Mouse (Mus musculus): ENCODE data around the gene Aldh3b3.
"Not testable (repeated sequence)": the region's sequence is repeated elsewhere in the genome, so short reads cannot be mapped to it uniquely, and the experiment has no call there.

The Aldh3b3 gene

DNA sequence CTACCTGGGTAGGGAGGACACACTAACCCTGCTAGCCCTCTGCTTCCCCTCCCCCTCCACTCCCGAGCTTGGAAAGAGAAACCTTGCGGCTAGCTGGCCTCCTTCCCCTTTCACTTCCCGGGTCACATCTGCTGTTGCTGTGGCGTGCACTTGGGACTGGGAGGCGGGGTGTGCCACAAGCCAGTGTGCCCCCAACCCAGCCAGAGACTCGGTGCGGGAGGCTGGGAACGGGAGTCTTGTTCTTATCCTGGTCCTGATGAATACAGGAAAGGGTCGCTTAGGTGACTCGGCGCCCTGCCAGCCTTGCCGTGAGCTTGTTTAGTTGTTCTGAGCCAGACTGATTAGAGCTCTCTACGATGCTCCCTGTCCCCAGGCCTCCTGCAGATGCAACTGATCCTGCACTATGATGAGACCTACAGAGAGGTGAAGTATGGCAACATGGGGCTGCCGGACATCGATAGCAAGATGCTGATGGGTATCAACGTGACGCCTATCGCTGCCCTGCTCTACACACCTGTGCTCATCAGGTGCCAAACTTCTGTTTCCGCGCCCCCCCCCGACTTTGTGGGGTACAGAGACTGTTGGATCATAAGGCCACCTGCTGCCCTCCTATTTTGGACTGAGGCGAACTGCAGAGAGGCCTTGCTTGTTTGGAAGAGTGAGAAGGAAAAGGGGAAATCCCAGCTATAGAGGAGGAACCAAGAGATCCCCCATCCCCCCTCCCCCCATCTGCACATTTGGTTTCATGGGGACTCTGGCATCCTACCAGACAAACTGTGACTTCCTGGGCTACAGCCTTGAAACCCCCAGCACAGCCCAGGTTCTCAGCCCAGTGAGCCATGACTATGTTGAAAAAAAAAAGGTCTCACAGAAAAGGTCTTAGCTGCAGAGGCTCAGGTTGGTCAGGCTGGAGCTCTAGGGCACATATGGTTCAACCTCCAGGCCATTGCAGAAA lies 22.3 kb upstream of the Aldh3b3 start:
- peak; percentile 66 for DNase-seq

DNA sequence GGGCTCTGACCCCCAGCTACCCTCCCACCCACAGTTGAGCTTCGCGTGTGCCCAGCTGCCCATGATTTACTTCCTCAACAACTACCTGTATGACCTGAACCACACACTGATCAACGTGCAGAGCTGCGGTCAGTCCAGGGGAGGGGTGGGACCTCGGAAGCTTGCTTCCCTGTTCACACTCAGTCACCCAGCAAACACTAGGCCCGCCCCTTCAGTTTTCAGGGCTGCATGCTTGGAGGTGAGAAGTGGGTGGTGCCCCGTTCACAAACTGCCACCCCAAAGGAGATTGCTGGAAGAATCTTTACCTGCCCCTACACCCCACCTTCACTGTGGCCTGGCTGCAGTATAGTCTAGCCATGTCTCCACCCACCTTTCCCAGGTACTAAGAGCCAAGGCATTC lies 16.1 kb upstream of the Aldh3b3 start:
- DNase-seq, result no peak

GRCm38 (mm10) chr19:3942986-3943735 lies 15.3 kb upstream of the Aldh3b3 start:
- DNase-seq, result no peak

GRCm38 (mm10) chr19:3945872-3946564 lies 12.4 kb upstream of the Aldh3b3 start:
- no peak for DNase-seq

DNA sequence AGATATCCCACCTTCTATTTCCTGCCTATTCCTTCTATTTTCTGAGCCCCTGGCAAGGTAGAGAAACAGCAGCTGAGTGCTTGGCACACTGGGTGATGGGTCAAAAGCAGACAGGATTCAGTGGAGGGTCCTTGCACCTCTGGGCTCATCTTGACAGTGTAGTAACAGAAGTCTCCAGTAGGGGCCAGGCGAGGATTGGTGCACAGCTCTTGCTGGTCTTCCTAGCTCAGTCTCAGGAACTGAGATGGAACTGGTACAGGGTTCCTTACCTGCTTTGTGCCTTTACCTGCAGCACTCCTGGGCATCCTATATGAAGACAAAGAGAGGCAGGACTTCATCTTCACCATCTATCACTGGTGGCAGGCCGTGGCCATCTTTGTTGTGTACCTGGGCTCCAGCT lies 11.7 kb upstream of the Aldh3b3 start:
- no peak for DNase-seq

- no peak for DNase-seq
Measured at GRCm38 (mm10) chr19:3947813-3948212, 10.6 kb upstream of the Aldh3b3 start.

DNA sequence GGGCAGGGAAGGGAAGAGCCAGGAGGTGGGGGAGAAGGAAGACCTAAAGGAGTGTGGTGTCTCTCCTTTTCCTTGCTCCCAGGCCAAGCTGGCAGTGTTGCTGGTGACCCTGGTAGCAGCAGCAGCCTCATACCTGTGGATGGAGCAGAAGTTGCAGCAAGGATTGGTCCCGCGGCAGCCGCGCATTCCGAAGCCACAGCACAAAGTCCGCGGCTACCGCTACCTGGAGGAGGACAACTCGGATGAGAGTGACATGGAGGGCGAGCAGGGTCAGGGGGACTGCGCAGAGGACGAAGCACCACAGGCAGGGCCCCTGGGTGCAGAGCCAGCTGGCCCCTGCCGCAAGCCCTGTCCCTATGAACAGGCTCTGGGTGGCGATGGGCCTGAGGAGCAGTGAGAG lies 9.9 kb upstream of the Aldh3b3 start:
- no peak for DNase-seq

DNA sequence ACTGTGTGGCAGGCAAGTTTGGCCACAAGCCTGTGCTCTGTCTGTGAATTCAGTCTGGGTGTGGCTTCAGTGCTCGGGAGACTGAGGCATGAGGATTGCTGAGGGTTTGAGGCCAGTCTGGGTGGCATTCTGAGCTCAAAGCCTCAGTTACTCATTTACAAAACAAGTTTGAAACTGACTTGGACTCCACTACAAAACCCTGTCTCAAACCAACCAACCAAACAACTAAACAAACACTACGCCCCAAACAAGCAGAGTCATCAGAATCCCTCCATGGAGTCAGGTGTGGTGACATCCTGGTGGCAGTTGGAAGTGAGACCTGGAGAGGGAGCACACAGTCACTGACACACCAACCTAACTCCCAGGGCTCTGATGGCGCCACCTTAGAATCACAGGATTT lies 8.1 kb upstream of the Aldh3b3 start:
- no peak for DNase-seq

GRCm38 (mm10) chr19:3951461-3951860 lies 7.0 kb upstream of the Aldh3b3 start:
- no peak for DNase-seq

- DNase-seq, result no peak
Measured at GRCm38 (mm10) chr19:3952099-3952498, 6.3 kb upstream of the Aldh3b3 start.

GRCm38 (mm10) chr19:3955033-3955432 lies 3.4 kb upstream of the Aldh3b3 start:
- no peak for DNase-seq

DNA sequence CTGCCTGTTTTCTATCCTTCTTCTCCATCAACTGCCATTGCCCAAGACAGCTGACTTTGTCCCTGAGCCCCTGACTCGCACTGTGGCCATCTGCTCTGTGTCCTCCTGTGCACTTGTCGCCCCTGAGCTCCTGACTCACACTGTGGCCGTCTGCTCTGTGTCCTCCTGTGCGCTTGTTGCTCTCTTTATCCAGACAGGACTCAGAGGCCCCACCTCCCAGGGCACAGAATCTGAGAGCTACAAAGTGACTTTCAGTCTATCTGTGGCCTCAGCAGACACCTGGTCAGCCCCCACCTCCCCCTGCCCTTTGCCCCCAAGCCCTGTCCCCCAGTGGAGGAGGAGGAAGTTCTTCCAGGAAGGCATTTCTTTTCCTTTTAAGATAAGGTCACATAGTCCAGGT lies 2.6 kb upstream of the Aldh3b3 start:
- DNase-seq, result no peak

- not testable (repeated sequence) for DNase-seq
Measured at GRCm38 (mm10) chr19:3957296-3958036, 979 bp upstream of the Aldh3b3 start.

GRCm38 (mm10) chr19:3959030-3959429 lies 585 bp downstream of the Aldh3b3 start:
- no peak for DNase-seq

DNA sequence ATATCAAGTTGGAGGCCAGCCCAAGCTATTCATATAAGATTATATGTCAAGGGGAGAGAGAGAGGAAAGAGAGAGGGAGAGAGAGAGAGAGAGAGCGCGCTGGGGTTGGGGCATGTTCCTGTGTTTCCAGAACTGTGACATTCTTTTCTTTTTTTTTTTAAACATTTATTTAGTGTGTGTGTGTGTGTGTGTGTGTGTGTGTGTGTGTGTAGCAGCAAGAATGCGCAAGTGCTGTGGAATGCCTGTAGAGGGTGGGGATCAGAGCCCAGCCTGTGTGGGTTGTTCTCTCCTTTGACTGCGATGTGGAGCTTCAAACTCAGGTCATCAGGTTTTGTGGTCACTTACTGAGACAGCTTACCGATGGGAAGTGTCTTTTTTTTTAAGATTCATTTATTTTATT lies 1.8 kb downstream of the Aldh3b3 start:
- no peak for DNase-seq

GRCm38 (mm10) chr19:3961805-3962204 lies 3.4 kb downstream of the Aldh3b3 start:
- not testable (repeated sequence) for DNase-seq

- DNase-seq, result no peak
Measured at GRCm38 (mm10) chr19:3962469-3962868, 4.0 kb downstream of the Aldh3b3 start.

DNA sequence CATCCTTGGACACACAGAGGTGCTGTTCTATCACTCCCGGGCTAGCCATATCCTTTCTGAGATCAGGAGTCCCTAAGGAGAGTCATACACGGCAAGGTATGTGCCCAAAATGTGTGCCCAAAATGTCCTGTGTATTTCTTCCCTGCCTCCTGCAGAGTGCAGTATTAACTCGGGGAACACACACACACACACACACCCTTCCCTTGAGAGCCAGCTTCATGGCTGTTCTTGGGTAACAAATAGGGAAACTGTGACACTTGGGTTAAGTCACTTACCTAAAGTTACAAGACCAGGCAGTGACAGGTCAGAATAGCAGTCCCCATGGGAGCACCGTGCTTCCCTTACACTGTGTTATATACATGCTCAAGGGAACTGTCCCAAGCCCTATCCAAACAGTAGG lies 5.6 kb downstream of the Aldh3b3 start:
- no peak for DNase-seq

- no peak for DNase-seq
Measured at GRCm38 (mm10) chr19:3966330-3967075, 8.1 kb downstream of the Aldh3b3 start.

- no peak for DNase-seq
Measured at GRCm38 (mm10) chr19:3967258-3967657, 8.8 kb downstream of the Aldh3b3 start.

- no peak for DNase-seq
Measured at GRCm38 (mm10) chr19:3972229-3972628, 13.8 kb downstream of the Aldh3b3 start, which contains the start of gene Aldh3b2. Gene Aldh3b2, plus strand, starts transcription at chr19:3972328.

DNA sequence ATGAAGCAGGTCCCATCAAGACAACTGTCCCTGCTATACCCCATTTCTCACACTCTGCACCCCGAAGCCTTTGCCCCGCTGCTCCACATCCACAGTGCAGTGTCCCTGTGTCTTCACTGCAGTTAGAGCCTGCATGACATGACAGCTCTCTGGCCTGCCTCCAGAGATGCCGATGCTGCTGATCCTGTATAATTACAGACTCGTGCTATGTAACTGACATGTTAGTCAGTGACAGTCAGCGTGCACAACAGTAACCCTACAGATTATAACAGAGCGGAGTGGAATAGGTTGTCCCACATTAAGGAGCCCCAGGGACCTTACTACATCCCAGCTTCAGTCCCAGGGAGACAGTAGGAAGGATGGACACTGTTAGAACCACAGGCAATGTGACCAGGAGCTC lies 16.2 kb downstream of the Aldh3b3 start:
- not testable (repeated sequence) for DNase-seq
